Mouse (Mus musculus) ovary, postnatal 10 days (tissue): ENCODE data around the gene Pex19.
A peak's percentile ranks its signal among the peaks of the same experiment; 100 is the strongest.

Experiments used
- DNase-seq: peaks from one replicate; pipeline ENCODE4 v3.0.0; 2022; ENCODE audit warnings: low spot score

Pex19 gene

GRCm38 (mm10) chr1:172126376-172127347, at the start of gene Pex19:
Pex19 (plus strand) TSS chr1:172126755.
- DNase-seq: peak; percentile 45

GRCm38 (mm10) chr1:172077981-172078380, 48.6 kb upstream of the Pex19 start:
- no peak for DNase-seq

- peak; percentile 82 for DNase-seq
These were observed 44.3 kb upstream of the Pex19 start, which contains the start of the genes Copa and Ncstn for GRCm38 (mm10) chr1:172082101-172082898. Copa (plus strand) TSS chr1:172082529. Ncstn (minus strand) TSS chr1:172082795.

- DNase-seq: no peak
These were observed 43.6 kb upstream of the Pex19 start for GRCm38 (mm10) chr1:172082899-172083445.

- no peak for DNase-seq
These were observed 33.0 kb upstream of the Pex19 start for GRCm38 (mm10) chr1:172093522-172093921.

- no peak for DNase-seq
These were observed 32.3 kb upstream of the Pex19 start for GRCm38 (mm10) chr1:172094295-172094694.

GRCm38 (mm10) chr1:172095202-172095601, 31.4 kb upstream of the Pex19 start:
- no peak for DNase-seq

GRCm38 (mm10) chr1:172099325-172100033, 27.1 kb upstream of the Pex19 start:
- no peak for DNase-seq

GRCm38 (mm10) chr1:172103619-172104018, 22.9 kb upstream of the Pex19 start:
- DNase-seq: no peak

- no peak for DNase-seq
These were observed 21.5 kb upstream of the Pex19 start for GRCm38 (mm10) chr1:172105101-172105500.

GRCm38 (mm10) chr1:172107777-172108477, 18.6 kb upstream of the Pex19 start:
- no peak for DNase-seq

GRCm38 (mm10) chr1:172116948-172117347, 9.6 kb upstream of the Pex19 start:
- DNase-seq: no peak

- no peak for DNase-seq
These were observed 7.5 kb upstream of the Pex19 start for GRCm38 (mm10) chr1:172119100-172119499.

GRCm38 (mm10) chr1:172119720-172120119, 6.8 kb upstream of the Pex19 start:
- DNase-seq: no peak

GRCm38 (mm10) chr1:172122671-172123070, 3.9 kb upstream of the Pex19 start:
- no peak for DNase-seq

GRCm38 (mm10) chr1:172124572-172124971, 2.0 kb upstream of the Pex19 start:
- no peak for DNase-seq

GRCm38 (mm10) chr1:172127487-172127886, 932 bp downstream of the Pex19 start:
- DNase-seq: no peak

GRCm38 (mm10) chr1:172128563-172128962, 2.0 kb downstream of the Pex19 start:
- DNase-seq: no peak

GRCm38 (mm10) chr1:172129108-172129507, 2.6 kb downstream of the Pex19 start:
- no peak for DNase-seq

- no peak for DNase-seq
These were observed 3.2 kb downstream of the Pex19 start for GRCm38 (mm10) chr1:172129780-172130179.

- DNase-seq: no peak
These were observed 5.8 kb downstream of the Pex19 start for GRCm38 (mm10) chr1:172132319-172132718.
